Mouse (Mus musculus): ENCODE data around the gene Fam222b.

DNA sequence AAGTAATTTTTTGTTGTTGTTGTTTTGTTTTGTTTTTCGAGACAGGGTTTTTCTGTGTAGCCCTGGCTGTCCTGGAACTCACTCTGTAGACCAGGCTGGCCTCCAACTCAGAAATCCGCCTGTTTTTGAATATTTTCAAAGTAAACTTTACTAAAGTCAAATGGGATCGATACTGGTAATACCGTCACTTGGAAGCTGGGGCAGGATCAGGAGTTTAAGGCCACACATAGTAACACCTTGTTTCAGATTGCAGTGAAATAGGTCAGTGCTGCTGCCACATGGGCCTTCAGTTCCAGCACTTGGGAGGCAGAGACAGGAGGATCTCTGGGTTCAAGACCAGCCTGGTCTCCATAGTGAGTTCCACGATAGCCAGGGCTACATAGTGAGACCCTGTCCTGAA, 10.0 kb downstream of the Fam222b start:
- TF ChIP-seq CTCF (IDR thresholded peaks at IDR 0.05; ENCODE audit: insufficient read depth, low read depth, low read length) (no peak), POLR2A (IDR thresholded peaks at IDR 0.05; ENCODE audit: insufficient read depth, low read depth, low read length) (no peak)
